Mouse (Mus musculus) stomach, postnatal 0 days (tissue): ENCODE results near the gene Ern1. TPM values are rescaled to one million over a fixed set of nuclear protein-coding genes. Genes with fewer than 3 reads are reported as not detected.
"Not testable (repeated sequence)": the region's sequence is repeated elsewhere in the genome, so short reads cannot be mapped to it uniquely, and the experiment has no call there.

Experiments
- ATAC-seq: fragments of 200-750 bp; cut with Nextera tagmentation; 2 replicates; pipeline ENCODE4 v1.8.0; 2017; ENCODE audit not compliant: low FRiP score, low TSS enrichment
- DNase-seq: peaks from one replicate; pipeline ENCODE4 v3.0.0-alpha.2; 2016; ENCODE audit warnings: low spot score
- H3K27ac ChIP-seq: fragments of 300-500 bp; sonication (generic); replicated peaks from 2 replicates; pipeline ENCODE4 v1.5.1; 2014; ENCODE audit warnings: mild to moderate bottlenecking, control low read depth
- H3K27me3 ChIP-seq: fragments of 300-500 bp; sonication (generic); 2 replicates; pipeline ENCODE4 v1.6.1; 2014; ENCODE audit warnings: low read length; ENCODE audit not compliant: control insufficient read depth, insufficient read depth
- H3K36me3 ChIP-seq: fragments of 300-500 bp; sonication (generic); 2 replicates; pipeline ENCODE4 v1.6.1; 2014; ENCODE audit warnings: low read length, mixed read lengths; ENCODE audit not compliant: control insufficient read depth, insufficient read depth
- H3K4me1 ChIP-seq: fragments of 300-500 bp; sonication (generic); replicated peaks from 2 replicates; pipeline ENCODE4 v1.6.1; 2014; ENCODE audit warnings: antibody characterized with exemption; ENCODE audit not compliant: control insufficient read depth, insufficient read depth
- H3K4me2 ChIP-seq: fragments of 300-500 bp; sonication (generic); replicated peaks from 2 replicates; pipeline ENCODE4 v1.6.1; 2014; ENCODE audit warnings: low read depth, mild to moderate bottlenecking, control low read depth, moderate library complexity
- H3K4me3 ChIP-seq: fragments of 300-500 bp; sonication (generic); 2 replicates; pipeline ENCODE4 v1.5.1; 2014; ENCODE audit warnings: low read depth, low read length, control low read depth
- H3K9ac ChIP-seq: fragments of 300-500 bp; sonication (generic); 2 replicates; pipeline ENCODE4 v1.6.1; 2014; ENCODE audit warnings: mild to moderate bottlenecking, low read length, control low read depth, mixed read lengths
- H3K9me3 ChIP-seq: fragments of 300-500 bp; sonication (generic); 2 replicates; pipeline ENCODE4 v1.6.1; 2016; ENCODE audit warnings: low read length; ENCODE audit not compliant: control insufficient read depth
- CTCF ChIP-seq: IDR thresholded peaks from 2 replicates; pipeline ENCODE4 v1.5.1; 2016; ENCODE audit warnings: antibody characterized with exemption, low read depth, mild to moderate bottlenecking, moderate library complexity
- EP300 ChIP-seq: optimal IDR thresholded peaks from 2 replicates; pipeline ENCODE3; 2016; ENCODE audit warnings: antibody characterized with exemption
- WGBS: fragments of 180-500 bp; shearing (Covaris S2); extraction: QIAGEN DNeasy Blood & Tissue Kit; methylation state at CpG from one replicate; pipeline ENCODE4 v1.1.7; 2014; 5-methylcytosine and 5-hydroxymethylcytosine counted together
- polyA plus RNA-seq: library from polyadenylated mRNA; unstranded; fragments of >200 nt; fragmentation: Nextera tagmentation; extraction: Ambion mirVana; gene quantifications from 2 replicates; pipeline ENCODE4 v1.2.1, GENCODE M21; 2015

Gene Ern1
- polyA plus RNA-seq, 1 experiment from 2014 or later = 3.7 TPM

DNA sequence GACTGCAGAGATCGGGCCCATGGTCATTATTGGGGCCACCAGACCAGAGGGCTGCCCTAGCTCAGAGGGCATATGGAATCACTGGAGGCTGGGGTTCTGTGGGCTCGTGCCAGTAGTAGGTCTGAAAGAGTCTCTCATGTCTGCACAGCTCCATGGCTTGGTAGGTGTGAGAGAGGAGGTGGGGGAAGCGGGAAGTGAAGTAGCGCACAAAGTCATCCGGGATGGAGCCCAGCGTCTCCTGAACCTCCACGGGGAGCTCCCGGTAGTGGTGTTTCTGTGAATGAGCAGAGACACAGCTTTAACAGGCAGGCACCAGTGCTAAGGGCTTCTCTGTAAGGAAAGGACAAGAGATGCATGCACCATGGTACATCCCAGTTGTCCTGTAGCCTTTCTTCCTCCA is 89.2 kb downstream of the Ern1 start:
- H3K27ac ChIP-seq = no peak overlapping the region
- H3K9me3 ChIP-seq = no peaks in the 10 kb centered on the region
- 90% methylated on average over 8 of the region's 8 CpGs for WGBS
- no peak overlapping the region for H3K4me3 ChIP-seq
- no peak for ATAC-seq
- H3K27me3 ChIP-seq = no peaks in the 10 kb centered on the region
- H3K9ac ChIP-seq = no peak overlapping the region
- H3K36me3 ChIP-seq = peaks cover 19% of the 10 kb centered on the region
- no peaks in the 10 kb centered on the region for H3K4me1 ChIP-seq
- no peak overlapping the region for H3K4me2 ChIP-seq
- no peak for DNase-seq
- TF ChIP-seq CTCF (no peak), EP300 (no peak)

DNA sequence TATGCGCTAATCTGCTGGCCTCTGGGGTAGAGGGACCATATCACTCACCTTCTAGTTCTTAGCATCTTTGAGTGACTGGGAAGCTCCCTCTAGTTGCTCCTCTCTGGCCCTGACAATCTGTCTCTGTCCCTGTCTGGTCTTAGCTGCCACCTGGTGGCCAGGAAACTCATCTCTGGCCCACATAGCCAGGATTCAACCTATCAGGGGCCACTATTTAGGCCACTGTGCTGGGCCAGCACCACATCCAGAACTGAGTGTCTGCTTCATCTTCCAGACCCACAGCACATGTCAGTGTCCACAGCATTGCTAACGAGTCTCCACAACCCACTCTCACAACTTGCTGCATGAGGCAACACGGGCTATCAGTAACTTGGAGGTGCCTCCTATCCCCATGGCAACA is 90.0 kb downstream of the Ern1 start:
- Histone ChIP-seq H3K4me3 (no peak overlapping the region), H3K4me1 (no peaks in the 10 kb centered on the region), H3K36me3 (peaks cover 16% of the 10 kb centered on the region), H3K4me2 (no peak overlapping the region), H3K9ac (no peak overlapping the region), H3K27me3 (no peaks in the 10 kb centered on the region), H3K27ac (no peak overlapping the region), H3K9me3 (no peaks in the 10 kb centered on the region)
- WGBS = 85% methylated on average over 3 of the region's 3 CpGs
- TF ChIP-seq CTCF = peak; percentile 57
- no peak for TF ChIP-seq EP300
- DNase-seq (no peak), ATAC-seq (no peak)

DNA sequence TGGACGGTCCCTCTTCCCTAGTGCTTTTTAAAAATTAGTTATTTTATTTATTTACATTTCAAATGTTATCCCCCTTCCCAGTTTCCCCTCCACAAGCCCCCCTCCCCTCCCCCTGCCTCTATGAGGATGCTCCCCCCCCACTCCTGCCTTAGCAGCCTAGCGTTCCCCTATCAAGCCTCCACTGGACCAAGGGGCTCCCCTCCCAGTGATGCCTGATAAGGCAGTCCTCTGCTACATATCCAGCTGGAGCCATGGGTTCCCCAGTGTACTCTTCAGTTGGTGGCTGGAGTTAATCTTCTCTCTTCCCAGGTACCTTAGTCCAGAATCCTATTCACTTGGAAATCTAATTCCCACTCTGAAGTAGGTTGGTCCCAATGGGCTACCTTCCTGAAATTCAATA is 93.6 kb downstream of the Ern1 start:
- H3K9ac ChIP-seq, ATAC-seq, H3K9me3 ChIP-seq, H3K4me1 ChIP-seq, H3K27ac ChIP-seq, H3K4me3 ChIP-seq, H3K36me3 ChIP-seq, DNase-seq, H3K27me3 ChIP-seq, H3K4me2 ChIP-seq: not testable (repeated sequence)
- 68% methylated on average over 2 of the region's 2 CpGs for WGBS

DNA sequence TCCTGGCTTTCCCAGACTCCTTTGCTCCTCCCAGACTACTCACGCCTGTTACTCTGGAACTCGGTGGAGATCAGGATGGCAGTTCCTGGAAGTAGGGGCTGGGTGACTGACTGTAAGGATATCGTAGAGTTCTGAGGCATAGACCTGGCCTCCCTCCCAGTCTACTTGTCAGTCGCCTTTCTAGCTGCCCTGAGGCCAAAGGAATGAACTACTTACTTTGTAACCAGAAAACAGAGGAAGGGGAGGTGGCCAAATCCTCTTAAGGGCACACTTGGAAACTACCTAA is 94.4 kb downstream of the Ern1 start:
- 53% methylated on average over 4 of the region's 4 CpGs for WGBS
- DNase-seq = no peak
- no peak overlapping the region for H3K4me2 ChIP-seq
- no peaks in the 10 kb centered on the region for H3K27me3 ChIP-seq
- no peak overlapping the region for H3K27ac ChIP-seq
- H3K4me1 ChIP-seq = no peaks in the 10 kb centered on the region; the same call in 1 of the 2 replicates
- TF ChIP-seq CTCF = no peak
- no peak for TF ChIP-seq EP300
- H3K4me3 ChIP-seq = no peak overlapping the region
- H3K36me3 ChIP-seq = no peaks in the 10 kb centered on the region; the same call in 1 of the 2 replicates
- ATAC-seq = peak; percentile 13; the same call in 1 of the 2 replicates
- no peaks in the 10 kb centered on the region for H3K9me3 ChIP-seq
- no peak overlapping the region for H3K9ac ChIP-seq

DNA sequence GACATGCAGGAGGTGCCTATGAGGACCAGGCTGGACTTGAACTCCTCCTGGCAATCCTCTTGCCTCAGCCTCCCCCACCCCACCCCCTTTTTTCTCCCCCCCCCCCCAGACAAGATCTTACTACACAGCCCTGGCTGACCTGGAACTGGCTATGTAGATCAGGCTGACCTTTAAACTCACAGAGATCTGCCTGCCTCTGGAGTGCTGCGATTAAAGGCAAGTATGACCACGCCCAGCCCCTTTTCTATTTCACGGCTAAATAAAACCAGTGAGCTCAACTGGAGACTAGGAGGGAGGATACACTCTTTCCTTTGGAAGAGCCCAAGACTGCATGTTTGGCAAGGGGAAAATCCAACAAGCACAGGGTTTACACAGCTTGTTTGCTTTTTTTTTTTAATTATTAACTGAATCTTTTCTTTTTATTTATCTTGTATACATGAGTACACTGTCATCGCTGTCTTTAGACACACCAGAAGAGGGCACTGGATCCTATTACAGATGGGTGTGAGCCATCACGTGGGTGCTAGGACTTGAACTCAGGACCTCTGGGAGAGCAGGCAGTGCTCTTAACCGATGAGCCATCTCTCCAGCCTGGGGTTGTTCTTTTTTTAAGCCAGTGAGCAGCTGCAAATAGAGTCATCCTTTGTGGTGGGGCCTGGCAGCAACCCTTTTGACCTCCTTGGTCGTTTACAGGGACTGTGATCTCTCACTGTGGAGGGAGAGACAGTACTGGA is 94.9 kb downstream of the Ern1 start:
- Histone ChIP-seq H3K4me1 (no peaks in the 10 kb centered on the region; the same call in 1 of the 2 replicates), H3K27me3 (no peaks in the 10 kb centered on the region), H3K9ac (no peak overlapping the region), H3K4me3 (no peak overlapping the region), H3K4me2 (no peak overlapping the region), H3K9me3 (no peaks in the 10 kb centered on the region), H3K27ac (no peak overlapping the region), H3K36me3 (no peaks in the 10 kb centered on the region; the same call in 1 of the 2 replicates)
- WGBS = 56% methylated on average over 7 of the region's 7 CpGs
- no peak for TF ChIP-seq EP300
- TF ChIP-seq CTCF = no peak
- DNase-seq (no peak), ATAC-seq (no peak)

DNA sequence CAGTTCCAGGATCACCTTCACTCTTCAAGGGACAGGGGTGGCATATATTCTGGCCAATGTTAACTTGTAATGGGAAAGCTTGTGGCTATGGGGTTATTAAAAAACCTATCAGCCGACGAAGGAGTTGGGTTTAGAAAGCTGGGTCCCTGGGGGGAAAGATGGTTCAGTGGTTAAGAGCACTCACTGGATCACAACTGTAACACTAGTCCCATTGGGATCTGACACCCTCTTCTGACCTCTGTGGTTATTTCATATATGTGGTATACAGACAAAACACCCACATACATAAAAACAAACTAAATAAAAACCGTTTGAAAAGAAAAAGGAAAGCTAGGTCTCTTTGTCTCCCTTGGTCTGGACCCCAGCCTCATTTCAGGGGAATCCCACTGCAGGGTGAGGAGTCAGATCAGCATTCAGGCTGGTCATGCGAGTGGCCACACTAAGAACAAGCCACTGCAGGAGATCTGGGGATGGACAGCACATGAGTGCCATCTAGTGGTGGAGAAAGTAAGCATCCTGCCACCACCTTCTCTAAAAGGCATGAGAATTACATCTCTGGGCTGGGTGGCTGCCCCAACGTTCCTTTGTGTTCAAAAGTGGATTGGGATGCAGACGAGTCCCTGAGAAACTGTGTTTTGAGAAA is 96.0 kb downstream of the Ern1 start:
- H3K4me1 ChIP-seq = no peaks in the 10 kb centered on the region; the same call in 1 of the 2 replicates
- no peaks in the 10 kb centered on the region for H3K36me3 ChIP-seq
- H3K27ac ChIP-seq = no peak overlapping the region
- no peak overlapping the region for H3K4me3 ChIP-seq
- DNase-seq = peak; percentile 69
- no peaks in the 10 kb centered on the region for H3K9me3 ChIP-seq
- peak; percentile 65 for ATAC-seq
- H3K27me3 ChIP-seq = no peaks in the 10 kb centered on the region
- no peak overlapping the region for H3K4me2 ChIP-seq
- no peak overlapping the region for H3K9ac ChIP-seq
- WGBS = 27% methylated on average over 6 of the region's 6 CpGs
- TF ChIP-seq EP300 = no peak
- peak; percentile 98 for TF ChIP-seq CTCF
